Mouse (Mus musculus) lung, embryonic 15.5 days (tissue): ENCODE measurements around the gene Gm43064. TPM values are rescaled to one million over a fixed set of nuclear protein-coding genes. Genes with fewer than 3 reads are reported as not detected.
A peak's percentile ranks its signal among the peaks of the same experiment; 100 is the strongest.
"Not testable (repeated sequence)": the region's sequence is repeated elsewhere in the genome, so short reads cannot be mapped to it uniquely, and the experiment has no call there.

Source experiments
- ATAC-seq: fragments of 200-750 bp; cut with Nextera tagmentation; 2 replicates; pipeline ENCODE4 v1.8.0; 2017; ENCODE audit warnings: moderate number of reproducible peaks, borderline replicate concordance; ENCODE audit not compliant: low FRiP score, low TSS enrichment; ENCODE audit errors: extremely low read depth
- H3K27ac ChIP-seq: fragments of 300-500 bp; sonication (generic); 2 replicates; pipeline ENCODE4 v1.5.1; 2015; ENCODE audit warnings: moderate library complexity, mild to moderate bottlenecking, inconsistent platforms
- H3K27me3 ChIP-seq: fragments of 300-500 bp; sonication (generic); 2 replicates; pipeline ENCODE4 v1.6.1; 2015; ENCODE audit warnings: inconsistent platforms
- H3K36me3 ChIP-seq: fragments of 300-500 bp; sonication (generic); 2 replicates; pipeline ENCODE4 v1.6.1; 2015; ENCODE audit warnings: inconsistent platforms
- H3K4me1 ChIP-seq: fragments of 300-500 bp; sonication (generic); 2 replicates; pipeline ENCODE4 v1.6.1; 2015; ENCODE audit warnings: inconsistent platforms
- H3K4me2 ChIP-seq: fragments of 300-500 bp; sonication (generic); 2 replicates; pipeline ENCODE4 v1.6.1; 2015; ENCODE audit warnings: inconsistent platforms, mild to moderate bottlenecking, moderate library complexity
- H3K4me3 ChIP-seq: fragments of 300-500 bp; sonication (generic); 2 replicates; pipeline ENCODE4 v1.5.1; 2015; ENCODE audit warnings: mild to moderate bottlenecking, inconsistent platforms
- H3K9ac ChIP-seq: fragments of 300-500 bp; sonication (generic); 2 replicates; pipeline ENCODE4 v1.6.1; 2015; ENCODE audit warnings: inconsistent platforms
- H3K9me3 ChIP-seq: fragments of 300-500 bp; sonication (generic); 2 replicates; pipeline ENCODE4 v1.6.1; 2016; ENCODE audit warnings: inconsistent platforms
- WGBS: fragments of 180-500 bp; shearing (Covaris S2); methylation state at CpG from one replicate; pipeline ENCODE4 v1.1.7; 2015; 5-methylcytosine and 5-hydroxymethylcytosine counted together
- polyA plus RNA-seq: library from polyadenylated mRNA; unstranded; fragments of >200 nt; fragmentation: Nextera tagmentation; extraction: Ambion mirVana; gene quantifications from 2 replicates; pipeline ENCODE4 v1.2.1, GENCODE M21; 2015

Gene Gm43064
- polyA plus RNA-seq, 1 experiment from 2014 or later, result 0.24 TPM

- ATAC-seq, result peak; percentile 92
- H3K27me3 ChIP-seq, result no peaks in the 10 kb centered on the region
- peak overlapping the region; percentile 9; the same call in 1 of the 2 replicates for H3K4me2 ChIP-seq
- peak overlapping the region; percentile 80 for H3K27ac ChIP-seq
- no peaks in the 10 kb centered on the region for H3K9me3 ChIP-seq
- 34% methylated on average over 10 of the region's 10 CpGs for WGBS
- H3K4me3 ChIP-seq, result no peak overlapping the region
- peaks cover 29% of the 10 kb centered on the region for H3K36me3 ChIP-seq
- H3K4me1 ChIP-seq, result peaks cover 17% of the 10 kb centered on the region
- H3K9ac ChIP-seq, result no peak overlapping the region; the same call in 1 of the 2 replicates
Measured at GRCm38 (mm10) chr3:103801631-103802531, 7.5 kb upstream of the Gm43064 start.

- no peak for ATAC-seq
- H3K4me3 ChIP-seq, result no peak overlapping the region
- H3K4me2 ChIP-seq, result no peak overlapping the region
- H3K36me3 ChIP-seq, result peaks cover 32% of the 10 kb centered on the region
- no peaks in the 10 kb centered on the region for H3K27me3 ChIP-seq
- 83% methylated on average over 8 of the region's 8 CpGs for WGBS
- peaks cover 18% of the 10 kb centered on the region for H3K4me1 ChIP-seq
- H3K27ac ChIP-seq, result peak overlapping the region; percentile 16
- H3K9me3 ChIP-seq, result no peaks in the 10 kb centered on the region
- no peak overlapping the region for H3K9ac ChIP-seq
Measured at GRCm38 (mm10) chr3:103802861-103803260, 6.5 kb upstream of the Gm43064 start.

- H3K4me1 ChIP-seq, result peaks cover 34% of the 10 kb centered on the region
- H3K4me3 ChIP-seq, result no peak overlapping the region
- H3K9me3 ChIP-seq, result no peaks in the 10 kb centered on the region
- no peak overlapping the region for H3K4me2 ChIP-seq
- 95% methylated on average over 1 of the region's 1 CpGs for WGBS
- no peaks in the 10 kb centered on the region for H3K27me3 ChIP-seq
- ATAC-seq, result no peak
- H3K9ac ChIP-seq, result no peak overlapping the region
- H3K36me3 ChIP-seq, result peaks cover 32% of the 10 kb centered on the region
- H3K27ac ChIP-seq, result no peak overlapping the region
Measured at GRCm38 (mm10) chr3:103805671-103806070, 3.7 kb upstream of the Gm43064 start.

GRCm38 (mm10) chr3:103809799-103810150 is 402 bp downstream of the Gm43064 start:
- ATAC-seq, result peak; percentile 53
- Histone ChIP-seq H3K4me1 (peaks cover 17% of the 10 kb centered on the region), H3K4me2 (peak overlapping the region; percentile 62), H3K9me3 (no peaks in the 10 kb centered on the region), H3K27me3 (no peaks in the 10 kb centered on the region), H3K36me3 (peaks cover 25% of the 10 kb centered on the region), H3K9ac (peak overlapping the region; percentile 94), H3K4me3 (peak overlapping the region; percentile 70), H3K27ac (peak overlapping the region; percentile 95)
- WGBS, result 1% methylated on average over 14 of the region's 14 CpGs

GRCm38 (mm10) chr3:103810967-103811366 is 1.6 kb downstream of the Gm43064 start:
- H3K27ac ChIP-seq, result no peak overlapping the region
- H3K36me3 ChIP-seq, result peaks cover 28% of the 10 kb centered on the region
- ATAC-seq, result no peak
- no peaks in the 10 kb centered on the region for H3K9me3 ChIP-seq
- H3K4me1 ChIP-seq, result peaks cover 17% of the 10 kb centered on the region
- 81% methylated on average over 6 of the region's 6 CpGs for WGBS
- no peak overlapping the region for H3K9ac ChIP-seq
- H3K27me3 ChIP-seq, result no peaks in the 10 kb centered on the region
- no peak overlapping the region for H3K4me2 ChIP-seq
- no peak overlapping the region for H3K4me3 ChIP-seq

- Histone ChIP-seq H3K9me3 (no peaks in the 10 kb centered on the region), H3K27ac (no peak overlapping the region), H3K27me3 (no peaks in the 10 kb centered on the region), H3K36me3 (peaks cover 4% of the 10 kb centered on the region; the same call in 1 of the 2 replicates), H3K4me1 (no peaks in the 10 kb centered on the region), H3K9ac (no peak overlapping the region), H3K4me3 (no peak overlapping the region), H3K4me2 (no peak overlapping the region)
- ATAC-seq, result no peak
Measured at GRCm38 (mm10) chr3:103827548-103827947, 18.2 kb downstream of the Gm43064 start.

GRCm38 (mm10) chr3:103829036-103829435 is 19.7 kb downstream of the Gm43064 start:
- Histone ChIP-seq H3K9me3 (no peaks in the 10 kb centered on the region), H3K9ac (no peak overlapping the region), H3K4me1 (no peaks in the 10 kb centered on the region), H3K4me3 (no peak overlapping the region), H3K27me3 (no peaks in the 10 kb centered on the region), H3K4me2 (no peak overlapping the region), H3K36me3 (no peaks in the 10 kb centered on the region), H3K27ac (no peak overlapping the region)
- 78% methylated on average over 3 of the region's 3 CpGs for WGBS
- ATAC-seq, result no peak

GRCm38 (mm10) chr3:103830681-103831080 is 21.3 kb downstream of the Gm43064 start:
- not testable (repeated sequence) for H3K4me2 ChIP-seq, H3K9me3 ChIP-seq, H3K4me1 ChIP-seq, H3K27ac ChIP-seq, H3K9ac ChIP-seq, H3K27me3 ChIP-seq, ATAC-seq, H3K4me3 ChIP-seq, H3K36me3 ChIP-seq
- WGBS, result 67% methylated on average over 1 of the region's 1 CpGs

GRCm38 (mm10) chr3:103831146-103831545 is 21.8 kb downstream of the Gm43064 start:
- H3K4me3 ChIP-seq, result no peak overlapping the region
- H3K27ac ChIP-seq, result no peak overlapping the region
- H3K9me3 ChIP-seq, result no peaks in the 10 kb centered on the region
- H3K4me1 ChIP-seq, result no peaks in the 10 kb centered on the region
- no peaks in the 10 kb centered on the region for H3K36me3 ChIP-seq
- ATAC-seq, result no peak
- no peak overlapping the region for H3K4me2 ChIP-seq
- H3K27me3 ChIP-seq, result no peaks in the 10 kb centered on the region
- 77% methylated on average over 7 of the region's 7 CpGs for WGBS
- no peak overlapping the region for H3K9ac ChIP-seq

GRCm38 (mm10) chr3:103832426-103832825 is 23.1 kb downstream of the Gm43064 start, which contains the start of gene Bcl2l15:
Gene Bcl2l15 (plus strand): TSS chr3:103832601.
- H3K27ac ChIP-seq, result no peak within 1 kb of the TSS
- no peak for ATAC-seq
- H3K27me3 ChIP-seq, result no peaks in the 10 kb centered on the region
- no peak within 1 kb of the TSS for H3K4me2 ChIP-seq
- H3K36me3 ChIP-seq, result no peaks in the 10 kb centered on the region
- H3K4me3 ChIP-seq, result no peak within 1 kb of the TSS
- H3K9me3 ChIP-seq, result no peaks in the 10 kb centered on the region
- H3K4me1 ChIP-seq, result no peaks in the 10 kb centered on the region
- H3K9ac ChIP-seq, result no peak within 1 kb of the TSS

- 85% methylated on average over 2 of the region's 2 CpGs for WGBS
- Histone ChIP-seq H3K27ac (no peak overlapping the region), H3K27me3 (no peaks in the 10 kb centered on the region), H3K4me1 (no peaks in the 10 kb centered on the region), H3K9me3 (no peaks in the 10 kb centered on the region), H3K9ac (no peak overlapping the region), H3K4me3 (no peak overlapping the region), H3K36me3 (no peaks in the 10 kb centered on the region), H3K4me2 (no peak overlapping the region)
- ATAC-seq, result no peak
Measured at GRCm38 (mm10) chr3:103834001-103834400, 24.6 kb downstream of the Gm43064 start.

GRCm38 (mm10) chr3:103835272-103835950 is 26.0 kb downstream of the Gm43064 start:
- no peaks in the 10 kb centered on the region for H3K4me1 ChIP-seq
- ATAC-seq, result no peak
- no peaks in the 10 kb centered on the region for H3K9me3 ChIP-seq
- 71% methylated on average over 6 of the region's 6 CpGs for WGBS
- no peak overlapping the region for H3K4me2 ChIP-seq
- H3K4me3 ChIP-seq, result no peak overlapping the region
- no peaks in the 10 kb centered on the region for H3K27me3 ChIP-seq
- no peak overlapping the region for H3K27ac ChIP-seq
- no peaks in the 10 kb centered on the region for H3K36me3 ChIP-seq
- no peak overlapping the region for H3K9ac ChIP-seq
